Mouse (Mus musculus) ovary, postnatal 36 days (tissue): ENCODE data around the gene Fgf9.
A peak's percentile ranks its signal among the peaks of the same experiment; 100 is the strongest.

Experiments used
- DNase-seq: peaks from one replicate; pipeline ENCODE4 v3.0.0; 2022; ENCODE audit warnings: low spot score, mixed read lengths

The Fgf9 gene

GRCm38 (mm10) chr14:58089486-58089885 lies 19.1 kb downstream of the Fgf9 start:
- no peak for DNase-seq

GRCm38 (mm10) chr14:58091321-58091720 lies 21.0 kb downstream of the Fgf9 start:
- no peak for DNase-seq

GRCm38 (mm10) chr14:58099599-58099998 lies 29.3 kb downstream of the Fgf9 start:
- DNase-seq, result no peak

GRCm38 (mm10) chr14:58101298-58101697 lies 31.0 kb downstream of the Fgf9 start:
- no peak for DNase-seq

- DNase-seq, result no peak
Observed at GRCm38 (mm10) chr14:58104266-58104665, 33.9 kb downstream of the Fgf9 start.

- DNase-seq, result no peak
Observed at GRCm38 (mm10) chr14:58105596-58105995, 35.2 kb downstream of the Fgf9 start.

GRCm38 (mm10) chr14:58109601-58110000 lies 39.3 kb downstream of the Fgf9 start:
- no peak for DNase-seq

GRCm38 (mm10) chr14:58111562-58111961 lies 41.2 kb downstream of the Fgf9 start:
- no peak for DNase-seq

- no peak for DNase-seq
Observed at GRCm38 (mm10) chr14:58112341-58112740, 42.0 kb downstream of the Fgf9 start.

- DNase-seq, result peak; percentile 14
Observed at GRCm38 (mm10) chr14:58113180-58113579, 42.8 kb downstream of the Fgf9 start.

- DNase-seq, result no peak
Observed at GRCm38 (mm10) chr14:58114146-58114545, 43.8 kb downstream of the Fgf9 start.

GRCm38 (mm10) chr14:58124625-58125024 lies 54.3 kb downstream of the Fgf9 start:
- DNase-seq, result no peak

GRCm38 (mm10) chr14:58126508-58126907 lies 56.2 kb downstream of the Fgf9 start:
- no peak for DNase-seq

GRCm38 (mm10) chr14:58139506-58140055 lies 69.2 kb downstream of the Fgf9 start:
- no peak for DNase-seq

GRCm38 (mm10) chr14:58149637-58150470 lies 79.5 kb downstream of the Fgf9 start:
- DNase-seq, result peak; percentile 15

GRCm38 (mm10) chr14:58150471-58150855 lies 80.1 kb downstream of the Fgf9 start:
- DNase-seq, result no peak

- DNase-seq, result no peak
Observed at GRCm38 (mm10) chr14:58152110-58152509, 81.8 kb downstream of the Fgf9 start.

GRCm38 (mm10) chr14:58153470-58154416 lies 83.4 kb downstream of the Fgf9 start:
- DNase-seq, result no peak

GRCm38 (mm10) chr14:58160624-58161023 lies 90.3 kb downstream of the Fgf9 start:
- no peak for DNase-seq
